Mouse (Mus musculus): Measurements from ENCODE around the gene Cacna2d4. TPM values are rescaled to one million over a fixed set of nuclear protein-coding genes. Genes with fewer than 3 reads are reported as not detected.

Gene Cacna2d4
- total RNA-seq, 2 experiments from 2014 or later, result 5.5 TPM; not detected in 1

GRCm38 (mm10) chr6:119280761-119281160 is 44.4 kb downstream of the Cacna2d4 start:
- ATAC-seq (replicated peaks; ENCODE audit: low FRiP score, low TSS enrichment, poor library complexity, severe bottlenecking), result no peak

GRCm38 (mm10) chr6:119301310-119301709 is 65.0 kb downstream of the Cacna2d4 start:
- no peak for ATAC-seq (replicated peaks; ENCODE audit: low FRiP score, low TSS enrichment, poor library complexity, severe bottlenecking)

- no peak for ATAC-seq (replicated peaks; ENCODE audit: low FRiP score, low TSS enrichment, poor library complexity, severe bottlenecking)
Observed at GRCm38 (mm10) chr6:119303331-119303730, 67.0 kb downstream of the Cacna2d4 start.

- no peak for ATAC-seq (replicated peaks; ENCODE audit: low FRiP score, low TSS enrichment, poor library complexity, severe bottlenecking)
Observed at GRCm38 (mm10) chr6:119307867-119308413, 71.6 kb downstream of the Cacna2d4 start.

GRCm38 (mm10) chr6:119310176-119310575 is 73.8 kb downstream of the Cacna2d4 start:
- no peak for ATAC-seq (replicated peaks; ENCODE audit: low FRiP score, low TSS enrichment, poor library complexity, severe bottlenecking)

GRCm38 (mm10) chr6:119312381-119312780 is 76.1 kb downstream of the Cacna2d4 start:
- no peak for ATAC-seq (replicated peaks; ENCODE audit: low FRiP score, low TSS enrichment, poor library complexity, severe bottlenecking)

GRCm38 (mm10) chr6:119313096-119313495 is 76.8 kb downstream of the Cacna2d4 start:
- no peak for ATAC-seq (replicated peaks; ENCODE audit: low FRiP score, low TSS enrichment, poor library complexity, severe bottlenecking)

- ATAC-seq (replicated peaks; ENCODE audit: low FRiP score, low TSS enrichment, poor library complexity, severe bottlenecking), result no peak
Observed at GRCm38 (mm10) chr6:119313588-119314375, 77.5 kb downstream of the Cacna2d4 start.

- ATAC-seq (replicated peaks; ENCODE audit: low FRiP score, low TSS enrichment, poor library complexity, severe bottlenecking), result no peak
Observed at GRCm38 (mm10) chr6:119314751-119315476, 78.6 kb downstream of the Cacna2d4 start.

GRCm38 (mm10) chr6:119318732-119319131 is 82.4 kb downstream of the Cacna2d4 start:
- no peak for ATAC-seq (replicated peaks; ENCODE audit: low FRiP score, low TSS enrichment, poor library complexity, severe bottlenecking)

GRCm38 (mm10) chr6:119319358-119319757 is 83.0 kb downstream of the Cacna2d4 start:
- no peak for ATAC-seq (replicated peaks; ENCODE audit: low FRiP score, low TSS enrichment, poor library complexity, severe bottlenecking)

GRCm38 (mm10) chr6:119320481-119320880 is 84.2 kb downstream of the Cacna2d4 start:
- no peak for ATAC-seq (replicated peaks; ENCODE audit: low FRiP score, low TSS enrichment, poor library complexity, severe bottlenecking)

- no peak for ATAC-seq (replicated peaks; ENCODE audit: low FRiP score, low TSS enrichment, poor library complexity, severe bottlenecking)
Observed at GRCm38 (mm10) chr6:119321752-119322151, 85.4 kb downstream of the Cacna2d4 start.

- ATAC-seq (replicated peaks; ENCODE audit: low FRiP score, low TSS enrichment, poor library complexity, severe bottlenecking), result no peak
Observed at GRCm38 (mm10) chr6:119324776-119325175, 88.5 kb downstream of the Cacna2d4 start.

- ATAC-seq (replicated peaks; ENCODE audit: low FRiP score, low TSS enrichment, poor library complexity, severe bottlenecking), result no peak
Observed at GRCm38 (mm10) chr6:119325978-119326377, 89.7 kb downstream of the Cacna2d4 start.

- ATAC-seq (replicated peaks; ENCODE audit: low FRiP score, low TSS enrichment, poor library complexity, severe bottlenecking), result no peak
Observed at GRCm38 (mm10) chr6:119326541-119326940, 90.2 kb downstream of the Cacna2d4 start.

GRCm38 (mm10) chr6:119328521-119329115 is 92.3 kb downstream of the Cacna2d4 start:
- ATAC-seq (replicated peaks; ENCODE audit: low FRiP score, low TSS enrichment, poor library complexity, severe bottlenecking), result no peak

GRCm38 (mm10) chr6:119329215-119329714 is 92.9 kb downstream of the Cacna2d4 start:
- ATAC-seq (replicated peaks; ENCODE audit: low FRiP score, low TSS enrichment, poor library complexity, severe bottlenecking), result no peak

- ATAC-seq (replicated peaks; ENCODE audit: low FRiP score, low TSS enrichment, poor library complexity, severe bottlenecking), result no peak
Observed at GRCm38 (mm10) chr6:119329936-119330335, 93.6 kb downstream of the Cacna2d4 start.

GRCm38 (mm10) chr6:119330506-119330905 is 94.2 kb downstream of the Cacna2d4 start, which contains the start of gene Lrtm2:
Lrtm2 (minus strand) TSS chr6:119330766.
- no peak for ATAC-seq (replicated peaks; ENCODE audit: low FRiP score, low TSS enrichment, poor library complexity, severe bottlenecking)
